Mouse (Mus musculus): ENCODE results near the gene Sept7. TPM values are rescaled to one million over a fixed set of nuclear protein-coding genes. Genes with fewer than 3 reads are reported as not detected.

The Sept7 gene
- polyA plus RNA-seq (2012; ENCODE audit: low replicate concordance) = 4.2 and 4.9 TPM in 2 replicates

GRCm38 (mm10) chr9:25252283-25252726 is at the start of gene Sept7:
Gene Sept7 (plus strand): TSS chr9:25252439.

Other genes starting within 250 kb of the Sept7 start
- gene Gm10181, start 163.0 kb upstream of the Sept7 start, polyA plus RNA-seq (2012; ENCODE audit: low replicate concordance) = not detected in 2 replicates
- 43.9 and 50.3 TPM in 2 replicates for gene Herpud2, start 100.6 kb upstream of the Sept7 start, polyA plus RNA-seq (2012; ENCODE audit: low replicate concordance)
- gene Eepd1, start 229.1 kb downstream of the Sept7 start, polyA plus RNA-seq (2012; ENCODE audit: low replicate concordance) = 0.23 and 0.47 TPM in 2 replicates

All from leukemia stem cell, adult 10-12 weeks (primary cell).